Comparison of ENCODE assay signal across 9 mouse cellular contexts in genomic region chrX:141175353-141175752, GRCm38 (mm10).
DNase-seq lines count a peak whose midpoint lies in the region; ATAC-seq and TF ChIP-seq lines count a peak whose summit lies in the region.
"Had no signal": no experiment of that assay in that cellular context is flagged by ENCODE, and none has a peak within 500 bp of the region (broad histone marks: within the 10 kb centered on the region; RNA-seq: fewer than 3 reads in every experiment).

No protein-coding gene starts in this region.

- no peak overlapping the region for H3K9ac ChIP-seq in liver, embryonic 14.5 days (replicated peaks)
- H3K9ac ChIP-seq in liver, embryonic 11.5 days (ENCODE audit: low read depth, low read length): no peak overlapping the region
- H3K9ac ChIP-seq in kidney, embryonic 16.5 days (replicated peaks; ENCODE audit: low read length): no peak overlapping the region
- H3K9ac ChIP-seq in neural tube, embryonic 11.5 days (ENCODE audit: low read length): no peak overlapping the region

- DNase-seq in cerebellum, adult 2 months: no peak
- DNase-seq in cerebellum, adult 9-11 months: no peak
- no peak for DNase-seq in liver, embryonic 14.5 days (ENCODE audit: low read depth in 3 of 3, low spot score in 3 of 3)
- DNase-seq in liver, embryonic 11.5 days (ENCODE audit: low spot score): no peak
- peak; percentile 13 for DNase-seq in cerebellum, adult 9-10 months
- DNase-seq in neural tube, embryonic 11.5 days (ENCODE audit: low spot score): peak; percentile 35
- DNase-seq in spleen, postnatal 4 days (ENCODE audit: low spot score in 2 of 2): no peak

- no peaks in the 10 kb centered on the region for H3K4me1 ChIP-seq in cerebellum, adult 2 months (ENCODE audit: control insufficient read depth, insufficient read depth, low read length)
- H3K4me1 ChIP-seq in liver, embryonic 14.5 days (replicated peaks; ENCODE audit: control insufficient read depth in 2 of 2, insufficient read depth in 2 of 2, low read length in 1 of 2): no peaks in the 10 kb centered on the region
- no peaks in the 10 kb centered on the region for H3K4me1 ChIP-seq in liver, embryonic 11.5 days (replicated peaks; ENCODE audit: control insufficient read depth, insufficient read depth, low read length)
- H3K4me1 ChIP-seq in kidney, embryonic 16.5 days (ENCODE audit: insufficient read depth, low read length): no peaks in the 10 kb centered on the region
- H3K4me1 ChIP-seq in neural tube, embryonic 11.5 days (ENCODE audit: control insufficient read depth, insufficient read depth, low read length): no peaks in the 10 kb centered on the region

- no peaks in the 10 kb centered on the region for H3K9me3 ChIP-seq in liver, embryonic 14.5 days (ENCODE audit: control insufficient read depth, low read length)
- no peaks in the 10 kb centered on the region for H3K9me3 ChIP-seq in liver, embryonic 11.5 days (ENCODE audit: control insufficient read depth, low read length)
- H3K9me3 ChIP-seq in kidney, embryonic 16.5 days (ENCODE audit: low read length): no peaks in the 10 kb centered on the region
- no peaks in the 10 kb centered on the region for H3K9me3 ChIP-seq in neural tube, embryonic 11.5 days (ENCODE audit: control insufficient read depth, low read length)

- ATAC-seq in liver, embryonic 14.5 days (ENCODE audit: insufficient read depth): no peak
- no peak for ATAC-seq in liver, embryonic 11.5 days (replicated peaks; ENCODE audit: low FRiP score)
- ATAC-seq in kidney, embryonic 16.5 days (ENCODE audit: low FRiP score, low TSS enrichment): no peak
- no peak for ATAC-seq in neural tube, embryonic 11.5 days (ENCODE audit: insufficient read depth, low FRiP score, low TSS enrichment)

- H3K27ac ChIP-seq in cerebellum, adult 2 months (ENCODE audit: insufficient read depth, low read length): no peak overlapping the region
- no peak overlapping the region for H3K27ac ChIP-seq in liver, embryonic 14.5 days
- no peak overlapping the region for H3K27ac ChIP-seq in liver, embryonic 11.5 days (ENCODE audit: low read depth, low read length)
- no peak overlapping the region for H3K27ac ChIP-seq in kidney, embryonic 16.5 days (ENCODE audit: low read length)
- no peak overlapping the region for H3K27ac ChIP-seq in neural tube, embryonic 11.5 days (ENCODE audit: low read depth, low read length)
- H3K27ac ChIP-seq: macrophage had no signal

- no peaks in the 10 kb centered on the region for H3K27me3 ChIP-seq in cerebellum, adult 2 months (ENCODE audit: control insufficient read depth, insufficient read depth, low read length)
- no peaks in the 10 kb centered on the region for H3K27me3 ChIP-seq in liver, embryonic 14.5 days (ENCODE audit: control insufficient read depth, insufficient read depth, low read length)
- peaks cover 5% of the 10 kb centered on the region for H3K27me3 ChIP-seq in liver, embryonic 11.5 days (replicated peaks; ENCODE audit: control insufficient read depth, insufficient read depth, low read length)
- H3K27me3 ChIP-seq in kidney, embryonic 16.5 days (ENCODE audit: insufficient read depth, low read length): peaks cover 30% of the 10 kb centered on the region; the same call in 1 of the 2 replicates
- H3K27me3 ChIP-seq in neural tube, embryonic 11.5 days (ENCODE audit: control insufficient read depth, insufficient read depth, low read length): 0 out of 2 replicates have a peak, but pooled peaks cover 2% of the 10 kb centered on the region

- no peak overlapping the region for H3K4me3 ChIP-seq in cerebellum, adult 2 months (replicated peaks; ENCODE audit: insufficient read depth, low read depth, low read length)
- H3K4me3 ChIP-seq in liver, embryonic 14.5 days (ENCODE audit: insufficient read depth in 1 of 2, low read depth in 2 of 2, low read length in 2 of 2): no peak overlapping the region
- no peak overlapping the region for H3K4me3 ChIP-seq in liver, embryonic 11.5 days (ENCODE audit: low read depth, low read length)
- no peak overlapping the region for H3K4me3 ChIP-seq in kidney, embryonic 16.5 days (ENCODE audit: low read length)
- H3K4me3 ChIP-seq in neural tube, embryonic 11.5 days (ENCODE audit: low read depth, low read length): no peak overlapping the region

- TF ChIP-seq POLR2A in cerebellum, adult 2 months (IDR thresholded peaks at IDR 0.05; ENCODE audit: borderline replicate concordance, insufficient read depth, low read length): no peak

- 29% methylated on average over 7 of the region's 7 CpGs for WGBS in cerebellum, adult 2 months
- WGBS in liver, embryonic 14.5 days (ENCODE audit: insufficient replicate concordance): 29% methylated on average over 7 of the region's 7 CpGs
- WGBS in liver, embryonic 11.5 days: 44% methylated on average over 7 of the region's 7 CpGs
- WGBS in kidney, embryonic 16.5 days: 48% methylated on average over 7 of the region's 7 CpGs
- WGBS in neural tube, embryonic 11.5 days: 55% methylated on average over 7 of the region's 7 CpGs

- no peak for TF ChIP-seq EP300 in liver, embryonic 14.5 days (IDR thresholded peaks at IDR 0.05; ENCODE audit: low read depth)

- H3K36me3 ChIP-seq in liver, embryonic 14.5 days (replicated peaks; ENCODE audit: control insufficient read depth, insufficient read depth, low read depth): no peaks in the 10 kb centered on the region
- no peaks in the 10 kb centered on the region for H3K36me3 ChIP-seq in liver, embryonic 11.5 days (ENCODE audit: control insufficient read depth, insufficient read depth, low read length)
- H3K36me3 ChIP-seq in kidney, embryonic 16.5 days (ENCODE audit: insufficient read depth, low read length): no peaks in the 10 kb centered on the region
- no peaks in the 10 kb centered on the region for H3K36me3 ChIP-seq in neural tube, embryonic 11.5 days (ENCODE audit: control insufficient read depth, insufficient read depth, low read length)

- H3K4me2 ChIP-seq in liver, embryonic 14.5 days (ENCODE audit: low read depth): no peak overlapping the region
- no peak overlapping the region for H3K4me2 ChIP-seq in liver, embryonic 11.5 days
- H3K4me2 ChIP-seq in kidney, embryonic 16.5 days (replicated peaks; ENCODE audit: low read depth, low read length): 0 out of 2 replicates have a peak overlapping the region, but pooled peaks have one; percentile 19
- no peak overlapping the region for H3K4me2 ChIP-seq in neural tube, embryonic 11.5 days (ENCODE audit: low read depth)

- peak; percentile 15; the same call in 1 of the 2 replicates for TF ChIP-seq CTCF in cerebellum, adult 2 months (IDR thresholded peaks at IDR 0.05; ENCODE audit: borderline replicate concordance, insufficient read depth, low read depth, low read length)
- peak; percentile 46 for TF ChIP-seq CTCF in liver, embryonic 14.5 days (IDR thresholded peaks at IDR 0.05; ENCODE audit: low read depth)

Comparison
In these comparisons a context has a peak if more than half of its experiments do, and no peak if none do; other contexts are left out.
1. DNase-seq: peak in cerebellum, adult 9-10 months (single experiment) and neural tube, embryonic 11.5 days (single experiment); none in cerebellum, adult 2 months (0 of 2), cerebellum, adult 9-11 months (single experiment), liver, embryonic 14.5 days (0 of 3), liver, embryonic 11.5 days (single experiment) and spleen, postnatal 4 days (0 of 2).